Mouse (Mus musculus) heart, postnatal 10 days (tissue): ENCODE results near the gene Ceacam19. TPM values are rescaled to one million over a fixed set of nuclear protein-coding genes. Genes with fewer than 3 reads are reported as not detected.
"Not testable (repeated sequence)": the region's sequence is repeated elsewhere in the genome, so short reads cannot be mapped to it uniquely, and the experiment has no call there.

Source experiments
- DNase-seq, 2 experiments: peaks; one replicate each; pipeline ENCODE4 v3.0.0; 2021
- intact Hi-C: fragments of 180-260 bp; cut with DNase I; formaldehyde crosslinking; loops from one replicate; pipeline ENCODE4 v1.15.1; 2025
- total RNA-seq, 2 experiments: library from RNA; stranded (reverse); gene quantifications; 2 replicates each; pipeline ENCODE4 v1.2.3; 2021

The Ceacam19 gene
- not detected for total RNA-seq

GRCm38 (mm10) chr7:19887849-19888248, at the start of gene Ceacam19:
TSS of gene Ceacam19 (minus strand) at chr7:19887965.
- DNase-seq, result no peak
- intact Hi-C loops, result no loop called here

GRCm38 (mm10) chr7:19937229-19937821, 49.6 kb upstream of the Ceacam19 start:
- no peak for DNase-seq
- intact Hi-C loops, result no loop called here

DNA sequence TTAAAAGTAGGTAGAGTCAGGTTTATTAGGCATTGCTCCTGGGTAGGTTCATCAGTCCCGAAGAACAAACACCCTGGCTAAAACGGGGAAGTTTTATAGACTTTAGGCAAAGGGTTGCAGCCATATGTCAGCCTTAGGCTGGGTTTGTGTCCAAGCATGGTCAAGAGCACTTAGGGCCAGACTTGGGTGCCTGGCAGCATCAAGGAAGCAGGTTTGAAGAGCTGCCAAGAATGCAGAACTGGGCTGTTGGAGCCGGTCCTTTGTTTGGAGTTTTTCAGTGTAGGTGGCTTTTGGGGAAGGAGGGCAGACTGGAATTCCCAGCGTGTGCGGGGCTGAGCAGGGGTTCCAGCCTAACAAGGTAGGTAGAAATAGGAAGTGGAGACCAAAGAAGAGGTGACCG, 48.2 kb upstream of the Ceacam19 start:
- intact Hi-C loops, result loop anchor here (2.0 kb wide), 1 partner anchor 21 kb away; no protein-coding TSS in a partner anchor
- DNase-seq, result peak; percentile 55 to 68

- intact Hi-C loops, result loop anchor here (2.0 kb wide), 1 partner anchor 22 kb away; no protein-coding TSS in a partner anchor
- peak; percentile 67 to 68 for DNase-seq
Observed at GRCm38 (mm10) chr7:19935171-19935751, 47.5 kb upstream of the Ceacam19 start.

- peak; percentile 87 to 90 for DNase-seq
- intact Hi-C loops, result loop anchor here (5.0 kb wide), 1 partner anchor 186 kb away; no protein-coding TSS in a partner anchor
Observed at GRCm38 (mm10) chr7:19932877-19933809, 45.4 kb upstream of the Ceacam19 start.

DNA sequence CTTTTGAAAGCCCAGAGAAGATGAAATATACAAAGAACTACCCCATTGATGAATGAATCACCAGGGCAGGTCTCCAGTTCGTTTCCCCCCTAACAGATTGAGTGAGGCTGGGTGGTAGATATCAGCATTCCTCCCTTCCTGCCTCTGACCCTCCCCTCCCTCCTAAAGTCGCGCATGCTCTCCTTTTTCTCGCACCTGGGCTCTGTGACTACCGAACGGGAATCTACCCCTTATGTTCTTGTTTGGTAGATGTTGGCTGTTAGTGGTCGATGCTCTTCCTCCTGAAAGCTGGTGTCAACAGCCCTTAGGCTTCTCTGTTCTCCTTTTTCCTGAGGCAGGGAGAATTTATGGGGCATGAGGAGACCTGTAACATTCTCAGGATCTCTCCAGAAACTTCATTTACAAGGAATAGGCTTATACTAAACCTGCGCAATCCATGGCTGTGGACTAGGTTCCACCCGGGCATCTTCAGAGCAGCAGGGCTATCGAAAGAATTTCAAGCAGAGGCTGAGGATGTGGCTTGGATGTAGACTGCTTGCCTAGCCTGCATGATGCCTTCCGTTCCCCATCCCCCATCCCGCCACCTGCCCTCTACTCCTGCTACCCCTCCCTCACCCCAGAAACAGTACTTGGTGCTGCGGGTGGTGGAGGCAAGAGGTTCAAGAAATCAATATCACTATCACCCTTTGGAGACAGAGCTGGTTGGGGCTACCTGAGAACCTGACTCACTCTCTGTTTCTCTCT, 44.5 kb upstream of the Ceacam19 start:
- DNase-seq, result no peak
- intact Hi-C loops, result loop anchor here (5.0 kb wide), 1 partner anchor 185 kb away; no protein-coding TSS in a partner anchor

DNA sequence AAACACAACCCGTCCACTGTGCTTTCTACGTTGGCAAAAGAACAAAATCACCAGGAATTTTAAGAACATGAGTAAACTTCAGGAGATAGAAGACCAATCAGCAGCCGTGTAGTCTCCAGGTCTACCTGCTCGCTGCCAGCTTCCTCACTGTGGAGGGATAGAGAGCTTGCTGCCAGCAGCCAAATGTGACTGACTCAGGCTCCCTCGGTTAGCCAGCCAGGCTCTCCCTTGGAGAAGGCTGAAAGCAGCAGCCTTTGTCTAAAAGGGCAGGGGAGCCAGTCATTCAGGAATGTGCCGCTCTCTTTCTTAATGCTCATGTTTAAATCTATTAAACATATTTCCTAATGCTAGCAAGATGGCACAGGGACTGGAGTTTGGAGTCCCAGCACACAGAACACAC, 42.7 kb upstream of the Ceacam19 start:
- DNase-seq, result not testable (repeated sequence)
- intact Hi-C loops, result loop anchor here (5.0 kb wide), 1 partner anchor 183 kb away; no protein-coding TSS in a partner anchor

GRCm38 (mm10) chr7:19928486-19928885, 40.7 kb upstream of the Ceacam19 start:
- intact Hi-C loops, result no loop called here
- DNase-seq, result no peak

GRCm38 (mm10) chr7:19926849-19927480, 39.2 kb upstream of the Ceacam19 start:
- intact Hi-C loops, result no loop called here
- no peak for DNase-seq

- intact Hi-C loops, result no loop called here
Observed at GRCm38 (mm10) chr7:19925376-19925775, 37.6 kb upstream of the Ceacam19 start.

DNA sequence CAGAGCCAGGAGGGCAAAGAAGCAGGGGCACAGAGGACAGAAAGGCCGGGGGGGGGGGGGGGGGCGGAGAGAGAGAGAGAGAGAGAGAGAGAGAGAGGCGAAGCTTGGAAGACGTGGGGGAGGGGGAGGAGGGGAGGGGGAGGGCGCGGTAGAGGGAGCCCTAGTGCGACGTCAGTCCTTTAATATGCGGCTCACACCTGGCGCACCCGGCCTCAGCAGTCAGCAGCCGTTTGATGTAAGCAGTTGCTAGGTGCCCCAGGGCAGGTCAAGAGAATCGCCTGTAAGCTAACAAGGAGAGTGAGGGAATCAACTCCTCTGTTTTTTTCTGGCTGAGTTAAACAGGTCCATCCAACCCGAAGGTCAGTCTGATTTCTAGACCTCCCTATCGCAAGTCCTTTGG, 36.0 kb upstream of the Ceacam19 start:
- DNase-seq, result no peak
- intact Hi-C loops, result no loop called here

More at GRCm38 (mm10) chr7:19925376-19925775, 37.6 kb upstream of the Ceacam19 start:
- DNase-seq, result no peak

DNA sequence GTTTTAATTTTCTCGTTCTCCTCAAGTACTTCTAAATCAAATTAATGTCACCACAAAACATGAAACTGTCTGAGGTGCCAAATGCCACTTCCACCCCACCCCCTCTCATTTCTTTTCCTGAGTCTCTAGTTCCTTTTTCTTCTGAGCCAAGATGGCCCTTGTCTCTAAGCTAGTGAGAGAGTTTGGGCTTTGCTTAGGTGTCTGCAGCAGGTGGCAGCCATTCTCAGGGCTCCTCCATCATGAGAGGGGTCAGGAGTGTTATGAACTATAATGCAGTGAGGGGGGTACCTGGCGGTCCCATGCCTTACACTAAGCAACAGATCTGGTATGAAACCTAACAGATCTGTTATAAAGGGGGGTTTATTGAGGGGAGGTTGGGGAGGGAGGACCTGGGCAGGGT, 35.6 kb upstream of the Ceacam19 start:
- DNase-seq, result no peak
- intact Hi-C loops, result no loop called here

GRCm38 (mm10) chr7:19920506-19921261, 32.9 kb upstream of the Ceacam19 start, which contains the start of gene Pvr:
TSS of gene Pvr (minus strand) at chr7:19921160.
- intact Hi-C loops, result loop anchor here (2.0 kb wide), 1 partner anchor 20 kb away; no protein-coding TSS in a partner anchor
- peak; percentile 87 to 89 for DNase-seq

DNA sequence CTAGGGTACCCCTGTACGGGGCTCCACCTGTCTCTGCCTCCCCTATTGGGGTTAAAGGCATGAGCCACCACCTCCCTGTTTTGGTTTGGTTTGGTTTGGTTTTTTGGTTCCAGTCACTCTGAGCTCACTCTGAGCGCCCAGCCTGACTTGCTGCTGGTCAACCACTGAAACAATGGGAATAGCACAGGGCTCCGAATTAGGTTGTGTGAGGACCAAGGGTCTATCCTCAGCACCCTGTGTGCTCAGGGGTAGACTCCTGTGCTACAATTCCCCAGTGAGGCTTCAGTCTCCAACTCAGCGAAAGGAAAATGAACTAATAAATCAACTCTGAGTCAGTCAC, 32.4 kb upstream of the Ceacam19 start:
- no peak for DNase-seq
- intact Hi-C loops, result loop anchor here (2.0 kb wide), 1 partner anchor 21 kb away; no protein-coding TSS in a partner anchor

DNA sequence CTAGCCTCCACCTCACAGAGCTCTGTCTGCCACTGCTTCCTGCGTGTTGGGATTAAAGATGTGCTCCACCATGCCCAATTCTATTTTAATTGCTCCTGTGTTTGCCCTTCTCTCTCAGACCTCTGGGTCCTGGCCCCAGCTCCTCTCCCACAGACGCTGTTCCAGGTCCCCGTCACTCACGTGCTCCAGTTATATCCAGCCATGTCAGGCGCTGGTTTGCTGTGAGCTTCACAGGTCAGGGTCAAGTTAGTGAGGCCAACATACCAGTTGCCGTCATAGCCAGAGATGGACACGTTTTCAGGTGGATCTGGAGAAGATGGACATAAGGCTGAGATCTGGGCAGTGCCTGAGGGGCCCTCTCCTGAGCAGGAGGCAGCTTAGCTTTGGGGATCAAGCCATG, 26.8 kb upstream of the Ceacam19 start:
- no peak for DNase-seq
- intact Hi-C loops, result no loop called here

- intact Hi-C loops, result no loop called here
- no peak for DNase-seq
Observed at GRCm38 (mm10) chr7:19911695-19912524, 24.1 kb upstream of the Ceacam19 start.

- no peak for DNase-seq
- intact Hi-C loops, result no loop called here
Observed at GRCm38 (mm10) chr7:19911292-19911658, 23.5 kb upstream of the Ceacam19 start.
